Comparison of ENCODE assay signal across 28 mouse cellular contexts in the genomic region with DNA sequence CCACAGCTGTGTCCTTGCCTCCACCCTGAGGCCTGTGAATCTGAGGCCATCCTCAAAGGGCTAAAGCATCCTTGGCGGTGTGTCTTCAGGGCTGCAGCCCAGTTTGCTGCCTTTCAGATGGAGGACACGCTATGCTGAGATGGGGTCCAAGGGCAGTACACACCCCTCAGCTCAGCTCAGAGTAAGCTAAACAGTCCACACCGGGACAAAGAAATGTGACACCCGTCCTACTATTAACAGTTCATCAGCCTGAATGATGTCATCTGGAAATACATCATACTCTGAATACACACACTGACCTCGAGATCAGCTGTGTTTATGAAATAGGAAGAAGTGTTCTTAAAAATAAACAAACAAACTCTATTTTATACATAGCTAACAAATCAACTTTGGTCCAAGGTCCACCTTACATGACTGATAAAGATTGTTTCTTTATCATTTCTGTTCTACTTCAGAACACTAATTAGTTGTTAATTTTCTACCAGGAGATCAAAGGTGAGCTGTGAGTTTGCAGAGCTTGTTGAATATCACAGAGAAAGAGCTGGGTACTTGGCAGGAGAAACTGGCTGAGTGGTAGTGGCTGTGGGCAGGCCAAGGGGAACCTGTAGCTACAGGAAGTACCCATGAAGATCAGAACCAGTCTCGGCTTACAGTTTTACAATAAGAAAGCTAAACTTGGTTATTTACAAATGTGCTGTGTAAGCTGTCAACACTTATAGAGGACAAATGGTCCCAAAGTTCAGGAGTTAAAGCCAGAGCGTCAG. TPM values are rescaled to one million over a fixed set of nuclear protein-coding genes. Genes with fewer than 3 reads are reported as not detected.
DNase-seq lines count a peak whose midpoint lies in the region; ATAC-seq and TF ChIP-seq lines count a peak whose summit lies in the region.
"Had no signal": no experiment of that assay in that cellular context is flagged by ENCODE, and none has a peak within 500 bp of the region (broad histone marks: within the 10 kb centered on the region; RNA-seq: fewer than 3 reads in every experiment).

No protein-coding gene starts in this region.

- no peak for TF ChIP-seq POLR2A in small intestine, adult 2 months (IDR thresholded peaks at IDR 0.05; ENCODE audit: low read depth, low read length)

- no peak overlapping the region for H3K4me3 ChIP-seq in intestine, embryonic 14.5 days (ENCODE audit: low read depth, low read length)
- H3K4me3 ChIP-seq in kidney, embryonic 16.5 days (ENCODE audit: low read length), result no peak overlapping the region
- H3K4me3 ChIP-seq in small intestine, adult 2 months (ENCODE audit: low read depth, low read length), result no peak overlapping the region
- H3K4me3 ChIP-seq: forebrain, embryonic 13.5 days; heart, embryonic 12.5 days; hindbrain, embryonic 15.5 days; left cerebral cortex, adult 2 months; liver, embryonic 13.5 days; midbrain, embryonic 12.5 days; neural tube, embryonic 12.5 days had no signal

- TF ChIP-seq CTCF in small intestine, adult 2 months (IDR thresholded peaks at IDR 0.05; ENCODE audit: extremely low read depth, insufficient read length, insufficient replicate concordance, low read depth, low read length), result no peak

- peak overlapping the region; percentile 5; the same call in 1 of the 2 replicates for H3K27ac ChIP-seq in intestine, embryonic 14.5 days (ENCODE audit: low read depth)
- peak overlapping the region; percentile 24; the same call in 1 of the 2 replicates for H3K27ac ChIP-seq in kidney, embryonic 16.5 days (ENCODE audit: low read length)
- peak overlapping the region; percentile 91 for H3K27ac ChIP-seq in small intestine, adult 2 months (ENCODE audit: insufficient read depth, low read depth, low read length)
- H3K27ac ChIP-seq: forebrain, embryonic 13.5 days; hindbrain, embryonic 15.5 days; left cerebral cortex, adult 2 months; liver, embryonic 13.5 days; midbrain, embryonic 12.5 days; neural tube, embryonic 12.5 days had no signal

- no peaks in the 10 kb centered on the region for H3K27me3 ChIP-seq in intestine, embryonic 14.5 days (replicated peaks; ENCODE audit: control insufficient read depth, insufficient read depth, low read length)
- H3K27me3 ChIP-seq in kidney, embryonic 16.5 days (ENCODE audit: insufficient read depth, low read length), result no peaks in the 10 kb centered on the region
- H3K27me3 ChIP-seq in small intestine, adult 2 months (ENCODE audit: control insufficient read depth, insufficient read depth, low read length), result no peaks in the 10 kb centered on the region
- H3K27me3 ChIP-seq: forebrain, embryonic 13.5 days; heart, embryonic 12.5 days; hindbrain, embryonic 15.5 days; liver, embryonic 13.5 days; midbrain, embryonic 12.5 days; neural tube, embryonic 12.5 days; Patski had no signal

- H3K36me3 ChIP-seq in intestine, embryonic 14.5 days (ENCODE audit: control insufficient read depth, insufficient read depth, low read length), result peaks cover 70% of the 10 kb centered on the region
- peaks cover 44% of the 10 kb centered on the region for H3K36me3 ChIP-seq in kidney, embryonic 16.5 days (ENCODE audit: insufficient read depth, low read length)
- H3K36me3 ChIP-seq in small intestine, adult 2 months (ENCODE audit: control insufficient read depth, insufficient read depth, low read length), result peaks cover 61% of the 10 kb centered on the region

- no peak overlapping the region for H3K4me2 ChIP-seq in intestine, embryonic 14.5 days (ENCODE audit: low read length)
- H3K4me2 ChIP-seq in kidney, embryonic 16.5 days (replicated peaks; ENCODE audit: low read depth, low read length), result no peak overlapping the region
- H3K4me2 ChIP-seq: forebrain, embryonic 13.5 days; heart, embryonic 12.5 days; hindbrain, embryonic 15.5 days; liver, embryonic 13.5 days; midbrain, embryonic 12.5 days; neural tube, embryonic 12.5 days had no signal

- ATAC-seq in intestine, embryonic 14.5 days (replicated peaks; ENCODE audit: low FRiP score, low TSS enrichment, low read depth), result peak; percentile 87
- ATAC-seq in kidney, embryonic 16.5 days (ENCODE audit: low FRiP score, low TSS enrichment), result peak; percentile 74
- ATAC-seq: CD4-positive, CD25-positive, alpha-beta regulatory T cell, adult 4 months; forebrain, embryonic 13.5 days; Patski had no signal

- H3K9ac ChIP-seq in intestine, embryonic 14.5 days (ENCODE audit: low read length), result no peak overlapping the region
- no peak overlapping the region for H3K9ac ChIP-seq in kidney, embryonic 16.5 days (replicated peaks; ENCODE audit: low read length)
- H3K9ac ChIP-seq: forebrain, embryonic 13.5 days; heart, embryonic 12.5 days; hindbrain, embryonic 15.5 days; liver, embryonic 13.5 days; midbrain, embryonic 12.5 days; neural tube, embryonic 12.5 days had no signal

- peak; percentile 60 for DNase-seq in kidney, adult 11 months
- no peak for DNase-seq in kidney, postnatal 4 days
- DNase-seq in intestine, embryonic 14.5 days (ENCODE audit: low spot score), result no peak
- no peak for DNase-seq in ovary, postnatal 10 days (ENCODE audit: low spot score)
- no peak for DNase-seq in gastrocnemius, adult 18-20 months (ENCODE audit: low spot score)
- no peak for DNase-seq in gastrocnemius, adult 8-10 months (ENCODE audit: low spot score in 2 of 2)
- DNase-seq: adrenal gland, adult 8-10 months; cerebellum, adult 9-10 months; heart, postnatal 14 days; left cerebral cortex, postnatal 4 days; liver, embryonic 13.5 days; right cerebral cortex, adult 18-20 months; thymus, adult 2 months had no signal

- no peaks in the 10 kb centered on the region for H3K9me3 ChIP-seq in intestine, embryonic 14.5 days (ENCODE audit: control insufficient read depth, low read length)
- no peaks in the 10 kb centered on the region for H3K9me3 ChIP-seq in kidney, embryonic 16.5 days (ENCODE audit: low read length)
- H3K9me3 ChIP-seq: forebrain, embryonic 13.5 days; heart, embryonic 12.5 days; hindbrain, embryonic 15.5 days; liver, embryonic 13.5 days; midbrain, embryonic 12.5 days; neural tube, embryonic 12.5 days had no signal

- no peaks in the 10 kb centered on the region for H3K4me1 ChIP-seq in intestine, embryonic 14.5 days (replicated peaks; ENCODE audit: control insufficient read depth, insufficient read depth, low read length)
- H3K4me1 ChIP-seq in kidney, embryonic 16.5 days (ENCODE audit: insufficient read depth, low read length), result no peaks in the 10 kb centered on the region; the same call in 1 of the 2 replicates
- H3K4me1 ChIP-seq in small intestine, adult 2 months (ENCODE audit: control insufficient read depth, insufficient read depth, insufficient read length, low read length), result peaks cover 13% of the 10 kb centered on the region; the same call in 1 of the 2 replicates
- H3K4me1 ChIP-seq: forebrain, embryonic 13.5 days; heart, embryonic 12.5 days; hindbrain, embryonic 15.5 days; liver, embryonic 13.5 days; midbrain, embryonic 12.5 days; neural tube, embryonic 12.5 days had no signal

- WGBS in intestine, embryonic 14.5 days, result 51% methylated on average over 7 of the region's 7 CpGs
- WGBS in kidney, embryonic 16.5 days, result 61% methylated on average over 7 of the region's 7 CpGs
- WGBS in small intestine, adult 2 months, result 19% methylated on average over 7 of the region's 7 CpGs

RNA-seq across cellular contexts. Expression of gene Gja5, which starts 29.5 kb away (rescaled TPM):
- polyA plus RNA-seq in intestine, embryonic 14.5 days (2014; fragmentation: Nextera tagmentation; extraction: Ambion mirVana), result 5.2 and 5.4 TPM in 2 replicates
- polyA plus RNA-seq in kidney, embryonic 16.5 days (2015; fragmentation: Nextera tagmentation; extraction: Ambion mirVana), result 26.8 and 29.1 TPM in 2 replicates
- polyA plus RNA-seq in small intestine, adult 2 months (2012; rRNA removed), result 0.53 and 0.62 TPM in 2 replicates
- 1 to 10 TPM; 1.7 to 2.8 TPM for total RNA-seq in gastrocnemius, adult 18-20 months (2021)
- total RNA-seq in gastrocnemius, adult 8-10 months (2022), result 1 to 10 TPM in 3 of 4 experiments, under 1 TPM in 1; 0.83 to 2.9 (median 1.5) TPM
- total RNA-seq: megakaryocyte progenitor cell, adult 5-6 weeks had no signal
- polyA plus RNA-seq: CD4-positive, CD25-positive, alpha-beta regulatory T cell, adult 4 months had no signal

RNA-seq across cellular contexts. Expression of gene Gpr89, which starts 30.2 kb away (rescaled TPM):
- polyA plus RNA-seq in intestine, embryonic 14.5 days (2014; fragmentation: Nextera tagmentation; extraction: Ambion mirVana), result 51.1 and 52.0 TPM in 2 replicates
- polyA plus RNA-seq in kidney, embryonic 16.5 days (2015; fragmentation: Nextera tagmentation; extraction: Ambion mirVana), result 39.1 and 44.9 TPM in 2 replicates
- 11.5 and 23.5 TPM in 2 replicates for polyA plus RNA-seq in small intestine, adult 2 months (2012; rRNA removed)
- total RNA-seq in gastrocnemius, adult 18-20 months (2021), result 10 to 100 TPM; 17.6 to 18.2 TPM
- 10 to 100 TPM; 19.9 to 23.1 (median 21.4) TPM for total RNA-seq in gastrocnemius, adult 8-10 months (2022)

RNA-seq across cellular contexts. Expression of gene Cd160, which starts 45.8 kb away (rescaled TPM):
- 0.77 and 0.79 TPM in 2 replicates for polyA plus RNA-seq in intestine, embryonic 14.5 days (2014; fragmentation: Nextera tagmentation; extraction: Ambion mirVana)
- 0.12 TPM in 1 of 2 replicates, not detected in the other for polyA plus RNA-seq in kidney, embryonic 16.5 days (2015; fragmentation: Nextera tagmentation; extraction: Ambion mirVana)
- 2.4 and 3.4 TPM in 2 replicates for polyA plus RNA-seq in small intestine, adult 2 months (2012; rRNA removed)
- total RNA-seq in gastrocnemius, adult 18-20 months (2021), result not detected
- not detected for total RNA-seq in gastrocnemius, adult 8-10 months (2022)
- total RNA-seq: common myeloid progenitor, adult 5-6 weeks; gastrocnemius, postnatal 4 days; heart, postnatal 14 days; left cerebral cortex, adult 2 months; left cerebral cortex, postnatal 4 days had no signal
- polyA plus RNA-seq: embryonic facial prominence, embryonic 11.5 days; heart, embryonic 12.5 days had no signal

RNA-seq across cellular contexts. Expression of gene Pdzk1, which starts 45.9 kb away (rescaled TPM):
- 1.1 and 1.3 TPM in 2 replicates for polyA plus RNA-seq in intestine, embryonic 14.5 days (2014; fragmentation: Nextera tagmentation; extraction: Ambion mirVana)
- polyA plus RNA-seq in kidney, embryonic 16.5 days (2015; fragmentation: Nextera tagmentation; extraction: Ambion mirVana), result 224 and 245 TPM in 2 replicates
- 11.4 and 58.3 TPM in 2 replicates for polyA plus RNA-seq in small intestine, adult 2 months (2012; rRNA removed)
- total RNA-seq in gastrocnemius, adult 18-20 months (2021), result under 1 TPM in 1 of 2 experiments, not detected in 1; 0.18 TPM
- total RNA-seq in gastrocnemius, adult 8-10 months (2022), result not detected
- total RNA-seq: left cerebral cortex, postnatal 4 days; megakaryocyte progenitor cell, adult 5-6 weeks had no signal
- polyA plus RNA-seq: embryonic facial prominence, embryonic 11.5 days; forebrain, embryonic 13.5 days; lung, embryonic 16.5 days; midbrain, embryonic 12.5 days; neural tube, embryonic 12.5 days had no signal

RNA-seq across cellular contexts. Expression of gene Gja8, which starts 50.8 kb away (rescaled TPM):
- not detected in 2 replicates for polyA plus RNA-seq in intestine, embryonic 14.5 days (2014; fragmentation: Nextera tagmentation; extraction: Ambion mirVana)
- polyA plus RNA-seq in kidney, embryonic 16.5 days (2015; fragmentation: Nextera tagmentation; extraction: Ambion mirVana), result 0.14 and 0.17 TPM in 2 replicates
- polyA plus RNA-seq in small intestine, adult 2 months (2012; rRNA removed), result not detected in 2 replicates
- not detected for total RNA-seq in gastrocnemius, adult 18-20 months (2021)
- total RNA-seq in gastrocnemius, adult 8-10 months (2022), result not detected
- total RNA-seq: adrenal gland, adult 8-10 months; common myeloid progenitor, adult 5-6 weeks; gastrocnemius, postnatal 4 days; heart, postnatal 14 days; left cerebral cortex, adult 2 months; left cerebral cortex, postnatal 4 days; megakaryocyte progenitor cell, adult 5-6 weeks had no signal
- polyA plus RNA-seq: CD4-positive, CD25-positive, alpha-beta regulatory T cell, adult 4 months; forebrain, embryonic 13.5 days; heart, embryonic 12.5 days; hindbrain, embryonic 15.5 days; liver, embryonic 13.5 days; lung, embryonic 16.5 days; midbrain, embryonic 12.5 days had no signal

Comparison
In these comparisons a context has a peak if more than half of its experiments do, and no peak if none do; other contexts are left out.
1. H3K27ac ChIP-seq: peak in every context shown above with its lines; median percentile 91 in small intestine, adult 2 months; 24 in kidney, embryonic 16.5 days; 5 in intestine, embryonic 14.5 days.